Mouse (Mus musculus): ENCODE results near the gene Kctd19.
A peak's percentile ranks its signal among the peaks of the same experiment; 100 is the strongest.

The Kctd19 gene

GRCm38 (mm10) chr8:105413391-105413790 is at the start of gene Kctd19, which contains the start of gene Lrrc36:
Gene Kctd19, minus strand, starts transcription at chr8:105413502.
Gene Lrrc36, plus strand, starts transcription at chr8:105413571.
- peak; percentile 62 for DNase-seq (ENCODE audit: low spot score)

- DNase-seq (ENCODE audit: low spot score), result no peak
Observed at GRCm38 (mm10) chr8:105461085-105461803, 47.9 kb upstream of the Kctd19 start.

GRCm38 (mm10) chr8:105455218-105455617 is 41.9 kb upstream of the Kctd19 start:
- DNase-seq (ENCODE audit: low spot score), result no peak

GRCm38 (mm10) chr8:105454088-105454487 is 40.8 kb upstream of the Kctd19 start:
- DNase-seq (ENCODE audit: low spot score), result no peak

GRCm38 (mm10) chr8:105453296-105453695 is 40.0 kb upstream of the Kctd19 start:
- no peak for DNase-seq (ENCODE audit: low spot score)

GRCm38 (mm10) chr8:105451903-105452603 is 38.8 kb upstream of the Kctd19 start:
- no peak for DNase-seq (ENCODE audit: low spot score)

- DNase-seq (ENCODE audit: low spot score), result no peak
Observed at GRCm38 (mm10) chr8:105450977-105451376, 37.7 kb upstream of the Kctd19 start.

GRCm38 (mm10) chr8:105448596-105448995 is 35.3 kb upstream of the Kctd19 start:
- no peak for DNase-seq (ENCODE audit: low spot score)

GRCm38 (mm10) chr8:105448188-105448587 is 34.9 kb upstream of the Kctd19 start:
- DNase-seq (ENCODE audit: low spot score), result no peak

- no peak for DNase-seq (ENCODE audit: low spot score)
Observed at GRCm38 (mm10) chr8:105446127-105446552, 32.8 kb upstream of the Kctd19 start.

GRCm38 (mm10) chr8:105445296-105446126 is 32.2 kb upstream of the Kctd19 start:
- no peak for DNase-seq (ENCODE audit: low spot score)

GRCm38 (mm10) chr8:105442661-105443060 is 29.4 kb upstream of the Kctd19 start:
- DNase-seq (ENCODE audit: low spot score), result no peak

- DNase-seq (ENCODE audit: low spot score), result peak; percentile 53
Observed at GRCm38 (mm10) chr8:105441433-105441832, 28.1 kb upstream of the Kctd19 start.

GRCm38 (mm10) chr8:105438865-105439264 is 25.6 kb upstream of the Kctd19 start:
- peak; percentile 36 for DNase-seq (ENCODE audit: low spot score)

- no peak for DNase-seq (ENCODE audit: low spot score)
Observed at GRCm38 (mm10) chr8:105437078-105437748, 23.9 kb upstream of the Kctd19 start.

- DNase-seq (ENCODE audit: low spot score), result no peak
Observed at GRCm38 (mm10) chr8:105436218-105436617, 22.9 kb upstream of the Kctd19 start.

GRCm38 (mm10) chr8:105434136-105434535 is 20.8 kb upstream of the Kctd19 start:
- DNase-seq (ENCODE audit: low spot score), result no peak

- no peak for DNase-seq (ENCODE audit: low spot score)
Observed at GRCm38 (mm10) chr8:105433511-105433910, 20.2 kb upstream of the Kctd19 start.

- no peak for DNase-seq (ENCODE audit: low spot score)
Observed at GRCm38 (mm10) chr8:105433021-105433420, 19.7 kb upstream of the Kctd19 start.

GRCm38 (mm10) chr8:105431743-105432515 is 18.6 kb upstream of the Kctd19 start:
- DNase-seq (ENCODE audit: low spot score), result no peak

GRCm38 (mm10) chr8:105426878-105427277 is 13.6 kb upstream of the Kctd19 start:
- no peak for DNase-seq (ENCODE audit: low spot score)
